Mouse (Mus musculus) megakaryocyte, adult 5-6 weeks (primary cell): ENCODE measurements around the gene Tada1. TPM values are rescaled to one million over a fixed set of nuclear protein-coding genes. Genes with fewer than 3 reads are reported as not detected.

Experiments
- total RNA-seq, 2 experiments: library from RNA; stranded (forward) in 1 of 2; stranded (reverse) in 1 of 2; fragments of 153-499, 151-499 nt in 1 of 2; fragments of 221-1000, 200-1000 nt in 1 of 2; gene quantifications; 2 replicates each; pipeline versions ENCODE4 v1.2.3 to v1.2.4; 2015 to 2017

Gene Tada1
- total RNA-seq, 2 experiments from 2014 or later: 29.4 to 47.3 TPM

Other genes with a start within 250 kb of the Tada1 start
- not detected in 2 replicates for gene Gpa33, start 248.9 kb upstream of the Tada1 start, total RNA-seq (2015)
- gene Gpa33, start 248.9 kb upstream of the Tada1 start, total RNA-seq (2017): not detected in 2 replicates
- gene Mael, start 140.3 kb upstream of the Tada1 start, total RNA-seq (2015): not detected in 2 replicates
- gene Mael, start 140.3 kb upstream of the Tada1 start, total RNA-seq (2017): not detected in 2 replicates
- gene Ildr2, start 125.0 kb upstream of the Tada1 start, total RNA-seq (2015): 0.02 TPM in 1 of 2 replicates, not detected in the other
- gene Ildr2, start 125.0 kb upstream of the Tada1 start, total RNA-seq (2017): 0.16 TPM in 1 of 2 replicates, not detected in the other
- gene Pogk, start 30.8 kb downstream of the Tada1 start, total RNA-seq (2015): 3.6 and 4.9 TPM in 2 replicates
- gene Pogk, start 30.8 kb downstream of the Tada1 start, total RNA-seq (2017): 4.3 and 5.1 TPM in 2 replicates
- gene Gm4846, start 118.5 kb downstream of the Tada1 start, total RNA-seq (2015): not detected in 2 replicates
- gene Gm4846, start 118.5 kb downstream of the Tada1 start, total RNA-seq (2017): not detected in 2 replicates